Mouse (Mus musculus): ENCODE results near the gene Bach1.

The Bach1 gene

GRCm38 (mm10) chr16:87698692-87699305 lies at the start of gene Bach1:
TSS of gene Bach1 (plus strand) at chr16:87698945.
- in situ Hi-C loops (cut with MboI, MseI), result loop anchor here (5.0 kb wide), 1 partner anchor 36 kb away; no protein-coding TSS in a partner anchor

GRCm38 (mm10) chr16:87652344-87652743 lies 46.4 kb upstream of the Bach1 start:
- in situ Hi-C loops (cut with MboI, MseI), result no loop called here

DNA sequence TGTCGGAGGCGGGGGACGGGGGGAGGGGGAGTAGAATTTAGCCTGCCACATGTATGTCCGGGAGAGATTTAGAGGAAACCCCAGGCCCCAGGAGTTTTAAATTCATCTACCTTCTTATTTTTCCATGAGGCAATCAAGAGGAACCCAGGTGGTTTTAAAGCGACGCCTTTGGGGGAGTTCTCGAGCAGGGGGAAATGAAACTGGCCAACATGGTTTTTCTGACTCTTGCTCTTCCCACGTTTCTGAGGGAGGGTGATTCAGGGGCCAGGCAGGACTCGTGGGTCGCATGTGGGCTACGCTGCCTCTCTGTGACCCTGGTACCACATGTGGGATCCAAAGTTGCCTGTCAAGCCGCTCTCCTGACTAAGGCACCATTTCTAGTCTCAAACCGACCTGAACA lies 45.8 kb upstream of the Bach1 start:
- in situ Hi-C loops (cut with MboI, MseI), result no loop called here

DNA sequence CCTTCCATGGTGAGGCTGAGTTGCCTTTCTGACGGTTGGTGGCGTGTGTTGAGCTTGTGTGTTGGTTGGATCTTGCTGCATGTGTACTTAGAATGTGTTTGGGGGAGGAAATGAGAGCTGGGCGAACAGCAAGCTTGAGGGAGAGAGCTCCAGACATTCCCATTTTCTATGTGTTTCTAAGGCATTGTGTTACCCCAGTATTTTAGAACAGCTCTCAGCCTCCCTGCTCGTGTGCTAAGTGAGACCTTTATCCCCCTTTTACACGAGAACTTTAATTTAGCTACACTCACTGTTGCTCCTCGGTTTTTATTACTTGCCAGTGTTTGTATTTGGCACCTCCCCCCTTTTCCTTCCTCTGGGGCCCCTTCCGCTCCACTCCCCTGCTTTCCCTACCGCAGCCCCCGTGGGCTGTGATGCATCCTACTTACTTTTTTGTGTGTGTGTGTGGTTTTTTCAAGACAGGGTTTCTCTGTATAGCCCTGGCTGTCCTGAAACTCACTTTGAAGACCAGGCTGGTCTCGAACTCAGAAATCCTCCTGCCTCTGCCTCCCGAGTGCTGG lies 44.6 kb upstream of the Bach1 start:
- in situ Hi-C loops (cut with MboI, MseI), result no loop called here

DNA sequence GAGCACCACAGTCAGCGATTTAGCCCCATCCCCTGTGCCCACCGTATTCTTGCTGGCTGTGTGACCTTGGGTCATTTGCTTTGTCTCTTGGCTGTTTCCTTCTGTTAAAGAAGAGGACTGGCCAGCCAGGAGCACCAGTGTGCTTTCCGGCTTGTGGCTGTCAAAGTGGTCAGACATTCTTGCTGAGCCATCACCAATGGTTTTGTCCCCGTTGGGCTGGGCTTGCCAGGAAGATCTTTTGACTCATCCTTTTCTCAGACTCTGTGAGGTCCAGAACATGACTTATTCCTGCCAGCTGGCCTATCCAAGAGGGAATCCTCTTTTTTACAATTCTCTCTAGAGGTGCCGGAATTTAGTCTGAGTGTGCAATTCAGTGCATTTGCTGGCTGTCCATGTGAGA lies 43.7 kb upstream of the Bach1 start:
- in situ Hi-C loops (cut with MboI, MseI), result no loop called here

GRCm38 (mm10) chr16:87655579-87655978 lies 43.2 kb upstream of the Bach1 start:
- in situ Hi-C loops (cut with MboI, MseI), result no loop called here

GRCm38 (mm10) chr16:87656771-87657170 lies 42.0 kb upstream of the Bach1 start:
- in situ Hi-C loops (cut with MboI, MseI), result no loop called here

GRCm38 (mm10) chr16:87657291-87657690 lies 41.5 kb upstream of the Bach1 start:
- in situ Hi-C loops (cut with MboI, MseI), result no loop called here

DNA sequence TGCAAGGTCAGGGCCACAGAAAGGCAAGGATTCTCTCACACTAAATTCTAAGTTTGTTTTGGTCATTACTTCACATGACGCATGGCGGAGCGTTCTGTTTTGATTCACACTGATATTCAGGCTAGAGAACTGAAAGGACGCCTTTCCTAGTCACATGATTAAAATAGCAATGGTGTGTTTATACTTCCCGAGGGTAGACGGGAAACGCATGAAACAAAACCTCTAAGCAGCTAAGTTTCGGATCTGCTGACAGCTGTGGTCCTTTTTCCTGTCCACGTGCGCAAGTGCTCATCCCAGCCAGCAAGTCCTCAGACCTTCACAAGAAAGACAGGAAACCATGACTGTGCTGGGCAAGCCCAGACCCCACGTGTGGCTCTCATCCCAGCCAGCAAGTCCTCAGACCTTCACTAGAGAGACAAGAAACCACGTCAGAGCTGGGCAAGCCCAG lies 37.7 kb upstream of the Bach1 start:
- in situ Hi-C loops (cut with MboI, MseI), result loop anchor here (5.0 kb wide), 1 partner anchor 36 kb away; the partner anchor contains the start of gene Bach1

DNA sequence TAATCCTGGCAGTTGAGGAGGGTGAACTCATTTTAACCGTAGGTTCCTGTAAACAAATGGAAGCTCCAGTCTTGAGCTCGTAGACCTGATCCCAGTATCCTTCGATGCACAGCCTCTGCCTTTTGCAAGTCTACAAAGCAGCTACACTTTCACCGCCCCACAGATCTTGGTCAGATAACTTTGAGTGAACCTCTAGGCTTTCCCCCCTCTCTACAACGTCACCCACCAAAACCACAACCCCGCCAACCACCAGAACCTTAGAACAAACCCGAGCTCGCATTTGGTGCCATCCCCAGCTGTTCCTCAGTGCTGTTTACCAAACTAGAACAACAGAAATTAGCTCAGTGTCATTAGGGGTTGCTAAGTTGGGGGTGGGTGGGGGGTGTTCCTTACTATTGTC lies 37.1 kb upstream of the Bach1 start:
- in situ Hi-C loops (cut with MboI, MseI), result loop anchor here (5.0 kb wide), 1 partner anchor 36 kb away; the partner anchor contains the start of gene Bach1

GRCm38 (mm10) chr16:87662528-87662927 lies 36.2 kb upstream of the Bach1 start:
- in situ Hi-C loops (cut with MboI, MseI), result loop anchor here (5.0 kb wide), 1 partner anchor 35 kb away; the partner anchor contains the start of gene Bach1

DNA sequence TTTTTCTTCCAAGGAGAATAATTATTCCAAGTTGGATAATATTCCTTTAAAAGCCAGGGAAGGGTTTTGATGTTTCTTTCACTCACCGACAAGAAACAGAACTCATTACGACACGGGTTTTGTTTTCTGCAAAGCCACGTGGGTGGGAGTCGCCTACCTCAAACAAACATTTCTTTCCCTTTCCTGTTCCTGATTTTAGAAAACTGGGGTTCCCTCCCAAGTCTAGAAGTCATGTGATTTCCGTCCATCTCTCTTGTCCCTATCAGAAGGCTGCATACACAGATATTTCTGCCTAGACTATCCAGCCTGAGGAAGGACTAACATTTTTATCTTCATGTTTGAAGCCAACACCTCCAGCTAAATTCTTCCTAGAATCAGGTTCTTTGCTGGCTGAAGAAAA lies 34.9 kb upstream of the Bach1 start:
- in situ Hi-C loops (cut with MboI, MseI), result loop anchor here (5.0 kb wide), 1 partner anchor 33 kb away; the partner anchor contains the start of gene Bach1

- in situ Hi-C loops (cut with MboI, MseI), result no loop called here
Measured at GRCm38 (mm10) chr16:87665246-87665645, 33.5 kb upstream of the Bach1 start.

DNA sequence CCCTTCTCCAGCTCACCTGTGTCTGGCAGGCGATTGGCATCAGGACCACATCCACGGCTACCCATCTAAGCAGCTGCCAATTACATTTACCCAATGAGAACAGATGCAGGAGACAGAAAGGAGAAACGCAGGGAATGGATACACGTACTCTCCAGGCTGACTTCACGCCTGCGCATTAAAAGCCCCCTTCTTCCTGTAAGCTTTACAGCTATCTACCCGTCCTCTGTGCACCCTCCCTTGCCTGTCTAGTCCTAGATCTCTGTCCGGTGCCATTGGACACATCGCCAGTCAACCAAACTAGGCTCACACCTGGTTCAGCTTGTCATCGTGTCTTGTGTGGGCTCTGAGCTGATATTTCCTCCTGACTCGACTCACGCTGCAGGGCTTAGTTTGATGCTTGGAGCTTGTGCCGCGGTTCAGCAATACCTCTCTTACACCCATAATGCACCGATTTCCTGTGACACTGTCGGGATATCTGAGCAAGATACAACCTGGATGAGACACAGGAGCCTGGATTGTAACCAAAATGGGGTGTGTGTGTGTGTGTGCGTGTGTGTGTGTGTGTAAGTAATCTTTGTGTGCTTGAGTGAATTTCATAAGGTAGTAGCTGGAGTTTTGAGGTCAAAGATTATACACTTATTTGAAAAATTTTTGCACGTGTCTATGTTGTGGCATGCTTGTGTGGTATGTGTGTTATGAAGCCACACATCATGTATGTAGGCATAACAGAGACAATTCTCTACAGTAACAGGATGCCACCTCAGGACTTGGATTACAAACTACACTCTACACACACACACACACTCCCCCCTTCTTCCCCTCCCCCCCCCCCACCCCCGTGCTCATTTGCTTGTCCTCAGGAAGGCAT lies 32.8 kb upstream of the Bach1 start:
- in situ Hi-C loops (cut with MboI, MseI), result no loop called here

GRCm38 (mm10) chr16:87666620-87667004 lies 32.1 kb upstream of the Bach1 start:
- in situ Hi-C loops (cut with MboI, MseI), result no loop called here

GRCm38 (mm10) chr16:87668002-87668401 lies 30.7 kb upstream of the Bach1 start:
- in situ Hi-C loops (cut with MboI, MseI), result no loop called here

DNA sequence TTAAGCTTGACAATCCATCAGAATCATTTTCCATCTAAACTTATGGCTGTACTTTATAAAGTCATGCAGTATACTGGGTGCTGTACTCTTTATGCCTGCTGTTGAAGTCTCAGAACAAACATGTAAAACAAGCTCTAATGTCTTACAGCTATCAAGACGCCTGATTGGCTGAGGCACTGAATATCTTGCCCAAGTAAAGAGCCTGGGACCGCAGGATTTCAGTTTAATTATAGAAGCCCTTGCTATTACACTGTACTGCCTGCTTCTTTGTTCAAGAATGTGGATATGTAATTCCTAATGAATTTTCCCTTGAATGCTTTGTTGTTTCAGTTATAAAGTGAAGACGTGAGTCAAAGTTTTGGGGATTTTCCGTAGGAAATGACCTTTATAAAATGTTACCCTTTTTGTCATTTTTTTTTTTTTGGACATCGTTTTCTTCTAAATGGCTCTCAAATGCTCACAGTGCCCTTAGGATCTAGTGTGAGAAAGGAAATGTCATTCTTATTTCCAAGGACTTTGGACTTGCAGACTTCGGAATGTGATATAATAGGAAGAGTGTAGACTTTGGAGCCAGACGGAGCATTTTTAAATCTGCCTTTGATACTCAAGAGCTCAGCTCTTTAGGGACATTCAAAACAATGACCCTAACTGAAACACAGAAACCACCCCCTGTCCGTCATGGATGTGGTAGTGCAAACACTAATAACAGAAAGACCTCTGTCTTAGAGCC lies 28.5 kb upstream of the Bach1 start:
- in situ Hi-C loops (cut with MboI, MseI), result no loop called here

- in situ Hi-C loops (cut with MboI, MseI), result no loop called here
Measured at GRCm38 (mm10) chr16:87670821-87671165, 28.0 kb upstream of the Bach1 start.

- in situ Hi-C loops (cut with MboI, MseI), result no loop called here
Measured at GRCm38 (mm10) chr16:87671336-87671735, 27.4 kb upstream of the Bach1 start.

DNA sequence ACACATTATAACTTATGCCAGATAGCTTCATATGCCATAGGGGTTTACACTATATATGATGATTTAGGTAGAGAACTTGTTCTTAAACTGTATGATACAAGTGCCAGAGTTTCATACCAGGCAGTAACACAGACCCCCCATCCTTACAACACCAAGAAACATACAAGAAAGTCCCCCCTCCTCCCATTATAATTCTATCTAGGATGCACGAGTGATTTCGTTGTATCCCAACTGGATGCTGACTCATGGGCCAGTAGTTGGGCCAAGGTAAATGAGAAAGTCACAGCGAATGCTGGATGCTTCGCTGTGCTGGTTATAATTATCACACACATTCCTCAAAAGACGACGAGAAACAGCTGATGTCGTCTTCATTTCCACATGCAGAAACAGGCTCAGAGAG lies 25.6 kb upstream of the Bach1 start:
- in situ Hi-C loops (cut with MboI, MseI), result no loop called here

DNA sequence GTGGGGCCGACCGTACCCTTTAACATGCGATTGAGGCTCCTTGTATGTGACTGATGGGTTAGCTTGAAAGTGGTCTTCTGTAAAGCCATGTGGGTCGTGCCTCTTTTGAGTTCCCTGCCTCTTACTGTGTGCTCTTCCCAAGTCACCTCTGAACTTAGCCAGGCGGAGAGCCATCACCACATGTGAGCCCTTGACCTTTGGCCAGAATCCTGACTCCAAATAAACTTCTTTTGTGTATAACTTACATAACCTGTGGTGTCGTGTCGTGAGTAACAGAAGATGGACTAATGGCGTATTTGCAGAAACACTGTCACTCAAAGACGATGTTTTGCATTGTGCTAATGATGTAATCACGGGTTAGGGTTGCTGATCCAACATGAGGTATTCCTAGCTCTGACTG lies 22.6 kb upstream of the Bach1 start:
- in situ Hi-C loops (cut with MboI, MseI), result no loop called here

- in situ Hi-C loops (cut with MboI, MseI), result no loop called here
Measured at GRCm38 (mm10) chr16:87678667-87679066, 20.1 kb upstream of the Bach1 start.

Measured in T-helper 1 cell (primary cell).